21 mouse cellular contexts compared by ENCODE assay signal in the genomic region with DNA sequence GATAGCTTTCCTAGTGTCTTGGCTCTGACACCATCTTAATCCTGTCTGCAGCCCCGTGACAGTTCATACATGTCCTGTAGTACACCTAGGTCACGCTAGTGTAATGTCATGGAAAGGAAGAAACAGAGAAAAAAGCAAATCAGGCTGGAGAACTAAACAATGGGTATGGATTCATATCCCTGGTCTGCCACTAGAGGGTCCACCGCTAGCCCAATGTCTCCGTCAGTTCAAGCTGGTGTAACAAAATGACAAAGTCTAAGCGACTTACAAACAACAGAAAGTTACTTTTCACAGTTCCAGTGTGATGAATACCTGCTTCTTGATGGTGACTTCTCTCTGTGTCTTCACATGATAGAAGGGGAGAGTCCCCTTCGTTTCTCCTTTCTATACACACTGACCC.
DNase-seq lines count a peak whose midpoint lies in the region; ATAC-seq and TF ChIP-seq lines count a peak whose summit lies in the region.
"Had no signal": no experiment of that assay in that cellular context is flagged by ENCODE, and none has a peak within 500 bp of the region (broad histone marks: within the 10 kb centered on the region; RNA-seq: fewer than 3 reads in every experiment).

No protein-coding gene starts in this region.

- H3K27me3 ChIP-seq in hindbrain, postnatal 0 days (ENCODE audit: insufficient read depth, low read length): no peaks in the 10 kb centered on the region
- H3K27me3 ChIP-seq in hindbrain, embryonic 11.5 days (ENCODE audit: control insufficient read depth, insufficient read depth, low read length): no peaks in the 10 kb centered on the region
- no peaks in the 10 kb centered on the region for H3K27me3 ChIP-seq in lung, embryonic 14.5 days (ENCODE audit: insufficient read depth, low read length)
- peaks cover 21% of the 10 kb centered on the region for H3K27me3 ChIP-seq in E14TG2a.4 (ENCODE audit: insufficient read depth, low read length)
- H3K27me3 ChIP-seq: hindbrain, embryonic 13.5 days; lung, embryonic 15.5 days; stomach, embryonic 15.5 days had no signal

- TF ChIP-seq POLR2A in brain, embryonic 14.5 days (IDR thresholded peaks at IDR 0.05; ENCODE audit: borderline replicate concordance, extremely low read depth, insufficient read depth, insufficient read length, poor library complexity, severe bottlenecking): no peak

- no peak overlapping the region for H3K9ac ChIP-seq in hindbrain, postnatal 0 days (replicated peaks; ENCODE audit: low read length)
- H3K9ac ChIP-seq in hindbrain, embryonic 11.5 days (ENCODE audit: low read depth, low read length): no peak overlapping the region
- no peak overlapping the region for H3K9ac ChIP-seq in lung, embryonic 14.5 days
- H3K9ac ChIP-seq: hindbrain, embryonic 13.5 days; lung, embryonic 15.5 days; stomach, embryonic 15.5 days had no signal

- TF ChIP-seq CTCF in hindbrain, postnatal 0 days (IDR thresholded peaks at IDR 0.05; ENCODE audit: low read depth): peak; percentile 25
- TF ChIP-seq CTCF in lung, embryonic 14.5 days (IDR thresholded peaks at IDR 0.05; ENCODE audit: low read depth): peak; percentile 48
- peak; percentile 48 for TF ChIP-seq CTCF in E14TG2a.4 (conservative IDR thresholded peaks at IDR 0.05; ENCODE audit: low read length)
- TF ChIP-seq CTCF in brain, embryonic 14.5 days (IDR thresholded peaks at IDR 0.05; ENCODE audit: borderline replicate concordance, extremely low read depth, insufficient read depth, insufficient read length): peak; percentile 30; the same call in 1 of the 2 replicates

- H3K9me3 ChIP-seq in hindbrain, postnatal 0 days (ENCODE audit: low read length): no peaks in the 10 kb centered on the region
- H3K9me3 ChIP-seq in hindbrain, embryonic 11.5 days (ENCODE audit: control insufficient read depth, low read length): no peaks in the 10 kb centered on the region
- H3K9me3 ChIP-seq in lung, embryonic 14.5 days (ENCODE audit: low read depth, low read length): no peaks in the 10 kb centered on the region
- no peaks in the 10 kb centered on the region for H3K9me3 ChIP-seq in E14TG2a.4 (ENCODE audit: low read length)
- H3K9me3 ChIP-seq: G1E; hindbrain, embryonic 13.5 days; lung, embryonic 15.5 days; stomach, embryonic 15.5 days had no signal

- H3K4me3 ChIP-seq in hindbrain, postnatal 0 days (ENCODE audit: low read length): no peak overlapping the region
- no peak overlapping the region for H3K4me3 ChIP-seq in hindbrain, embryonic 11.5 days (ENCODE audit: low read depth, low read length)
- no peak overlapping the region for H3K4me3 ChIP-seq in lung, embryonic 14.5 days (ENCODE audit: low read depth, low read length)
- H3K4me3 ChIP-seq in E14TG2a.4 (replicated peaks; ENCODE audit: low read length): no peak overlapping the region
- H3K4me3 ChIP-seq: hindbrain, embryonic 13.5 days; lung, embryonic 15.5 days; myocyte; stomach, embryonic 15.5 days had no signal

- no peaks in the 10 kb centered on the region for H3K36me3 ChIP-seq in hindbrain, postnatal 0 days (ENCODE audit: insufficient read depth, low read length)
- H3K36me3 ChIP-seq in hindbrain, embryonic 11.5 days (ENCODE audit: control insufficient read depth, insufficient read depth, low read length): no peaks in the 10 kb centered on the region
- no peaks in the 10 kb centered on the region for H3K36me3 ChIP-seq in lung, embryonic 14.5 days (ENCODE audit: insufficient read depth)
- no peaks in the 10 kb centered on the region for H3K36me3 ChIP-seq in E14TG2a.4 (ENCODE audit: insufficient read depth, low read length)
- H3K36me3 ChIP-seq: G1E; hindbrain, embryonic 13.5 days; lung, embryonic 15.5 days; stomach, embryonic 15.5 days had no signal

- H3K4me1 ChIP-seq in hindbrain, postnatal 0 days (ENCODE audit: insufficient read depth, low read length): no peaks in the 10 kb centered on the region
- no peaks in the 10 kb centered on the region for H3K4me1 ChIP-seq in hindbrain, embryonic 11.5 days (replicated peaks; ENCODE audit: control insufficient read depth, insufficient read depth, low read length)
- no peaks in the 10 kb centered on the region for H3K4me1 ChIP-seq in lung, embryonic 14.5 days (ENCODE audit: insufficient read depth)
- peaks cover 1% of the 10 kb centered on the region; the same call in 1 of the 2 replicates for H3K4me1 ChIP-seq in E14TG2a.4 (replicated peaks; ENCODE audit: low read depth, low read length)
- H3K4me1 ChIP-seq: hindbrain, embryonic 13.5 days; lung, embryonic 15.5 days; stomach, embryonic 15.5 days had no signal

- no peak overlapping the region for H3K27ac ChIP-seq in hindbrain, postnatal 0 days
- no peak overlapping the region for H3K27ac ChIP-seq in hindbrain, embryonic 11.5 days (ENCODE audit: low read depth, low read length)
- no peak overlapping the region for H3K27ac ChIP-seq in lung, embryonic 14.5 days (ENCODE audit: low read depth)
- H3K27ac ChIP-seq: hindbrain, embryonic 13.5 days; lung, embryonic 15.5 days; macrophage; stomach, embryonic 15.5 days had no signal

- no peak for DNase-seq in hindbrain, postnatal 0 days (ENCODE audit: low spot score)
- no peak for DNase-seq in hindbrain, embryonic 11.5 days (ENCODE audit: low spot score)
- DNase-seq in lung, embryonic 14.5 days: peak; percentile 14
- DNase-seq in lung, adult 18-20 months: no peak
- DNase-seq in brain, embryonic 14.5 days (ENCODE audit: low read depth): no peak
- no peak for DNase-seq in urinary bladder, postnatal 4 days (ENCODE audit: low spot score in 2 of 2)
- no peak for DNase-seq in ovary, postnatal 36 days (ENCODE audit: low spot score)
- DNase-seq: cerebellum, adult 2 months; gastrocnemius, postnatal 36 days; heart, postnatal 14 days; spleen, adult 18-20 months had no signal

- H3K4me2 ChIP-seq in hindbrain, postnatal 0 days (ENCODE audit: low read depth, low read length): no peak overlapping the region
- H3K4me2 ChIP-seq in hindbrain, embryonic 11.5 days (replicated peaks; ENCODE audit: low read depth, low read length): no peak overlapping the region
- no peak overlapping the region for H3K4me2 ChIP-seq in lung, embryonic 14.5 days
- H3K4me2 ChIP-seq: heart, embryonic 11.5 days; hindbrain, embryonic 13.5 days; lung, embryonic 15.5 days; midbrain, embryonic 11.5 days; stomach, embryonic 15.5 days had no signal

- ATAC-seq in hindbrain, postnatal 0 days: no peak
- ATAC-seq in hindbrain, embryonic 11.5 days (ENCODE audit: low FRiP score): no peak
- no peak for ATAC-seq in lung, embryonic 14.5 days (ENCODE audit: insufficient read depth)
- ATAC-seq: forebrain, embryonic 14.5 days had no signal

- 69% methylated on average over 6 of the region's 6 CpGs for WGBS in hindbrain, postnatal 0 days
- 70% methylated on average over 6 of the region's 6 CpGs for WGBS in hindbrain, embryonic 11.5 days
- 69% methylated on average over 6 of the region's 6 CpGs for whole genome bisulfite sequencing in lung, embryonic 14.5 days
